Mouse (Mus musculus) hindbrain, postnatal 0 days (tissue): Measurements from ENCODE around the gene Plxnc1. TPM values are rescaled to one million over a fixed set of nuclear protein-coding genes. Genes with fewer than 3 reads are reported as not detected.

Source experiments
- ATAC-seq: fragments of 200-750 bp; cut with Nextera tagmentation; 2 replicates; pipeline ENCODE4 v1.8.0; 2017; ENCODE audit warnings: mild to moderate bottlenecking, moderate TSS enrichment, moderate library complexity
- DNase-seq: peaks from one replicate; pipeline ENCODE4 v3.0.0-alpha.2; 2015; ENCODE audit warnings: low spot score
- H3K27ac ChIP-seq: fragments of 300-500 bp; sonication (generic); 2 replicates; pipeline ENCODE4 v1.5.1; 2014; ENCODE audit warnings: mild to moderate bottlenecking
- H3K27me3 ChIP-seq: fragments of 300-500 bp; sonication (generic); 2 replicates; pipeline ENCODE4 v1.6.1; 2014; ENCODE audit warnings: low read length, mixed read lengths; ENCODE audit not compliant: insufficient read depth
- H3K36me3 ChIP-seq: fragments of 300-500 bp; sonication (generic); 2 replicates; pipeline ENCODE4 v1.6.1; 2014; ENCODE audit warnings: low read length, mixed read lengths; ENCODE audit not compliant: insufficient read depth
- H3K4me1 ChIP-seq: fragments of 300-500 bp; sonication (generic); 2 replicates; pipeline ENCODE4 v1.6.1; 2014; ENCODE audit warnings: antibody characterized with exemption, low read length, mixed read lengths; ENCODE audit not compliant: insufficient read depth
- H3K4me2 ChIP-seq: fragments of 300-500 bp; sonication (generic); 2 replicates; pipeline ENCODE4 v1.6.1; 2014; ENCODE audit warnings: low read depth, mild to moderate bottlenecking, low read length, moderate library complexity, mixed read lengths
- H3K4me3 ChIP-seq: fragments of 300-500 bp; sonication (generic); 2 replicates; pipeline ENCODE4 v1.5.1; 2014; ENCODE audit warnings: low read length
- H3K9ac ChIP-seq: fragments of 300-500 bp; sonication (generic); replicated peaks from 2 replicates; pipeline ENCODE4 v1.6.1; 2014; ENCODE audit warnings: mild to moderate bottlenecking, low read length, moderate library complexity, mixed read lengths
- H3K9me3 ChIP-seq: fragments of 300-500 bp; sonication (generic); 2 replicates; pipeline ENCODE4 v1.6.1; 2016; ENCODE audit warnings: low read length, mixed read lengths
- CTCF ChIP-seq: IDR thresholded peaks from 2 replicates; pipeline ENCODE4 v1.5.1; 2016; ENCODE audit warnings: antibody characterized with exemption, control low read depth, low read depth
- WGBS: fragments of 180-500 bp; shearing (Covaris S2); extraction: QIAGEN DNeasy Blood & Tissue Kit; methylation state at CpG from one replicate; pipeline ENCODE4 v1.1.7; 2014; 5-methylcytosine and 5-hydroxymethylcytosine counted together
- polyA plus RNA-seq: library from polyadenylated mRNA; unstranded; fragments of >200 nt; fragmentation: Nextera tagmentation; extraction: Ambion mirVana; gene quantifications from 2 replicates; pipeline ENCODE4 v1.2.1, GENCODE M21; 2015
- total RNA-seq: library from RNA; depleted of rRNA; stranded (reverse); fragments of >200 nt; gene quantifications from 2 replicates; pipeline ENCODE4 v1.2.3, GENCODE M21; 2014

Gene Plxnc1
- total and polyA plus RNA-seq, 2 experiments from 2014 or later = 9.9 to 54.5 TPM

GRCm38 (mm10) chr10:94912551-94912950 lies 32.1 kb downstream of the Plxnc1 start:
- TF ChIP-seq CTCF = no peak
- Histone ChIP-seq H3K9me3 (no peaks in the 10 kb centered on the region), H3K9ac (no peak overlapping the region), H3K4me1 (no peaks in the 10 kb centered on the region), H3K4me2 (no peak overlapping the region), H3K27me3 (no peaks in the 10 kb centered on the region), H3K27ac (no peak overlapping the region), H3K36me3 (no peaks in the 10 kb centered on the region), H3K4me3 (no peak overlapping the region)
- DNase-seq (no peak), ATAC-seq (no peak)
- 97% methylated on average over 1 of the region's 1 CpGs for WGBS

- ATAC-seq = no peak
- Histone ChIP-seq H3K4me2 (no peak overlapping the region), H3K4me1 (no peaks in the 10 kb centered on the region), H3K4me3 (no peak overlapping the region), H3K9me3 (no peaks in the 10 kb centered on the region), H3K27ac (no peak overlapping the region), H3K27me3 (no peaks in the 10 kb centered on the region), H3K36me3 (no peaks in the 10 kb centered on the region), H3K9ac (no peak overlapping the region)
- WGBS = 93% methylated on average over 6 of the region's 6 CpGs
- TF ChIP-seq CTCF = no peak
- DNase-seq = no peak
Observed at GRCm38 (mm10) chr10:94911102-94911501, 33.5 kb downstream of the Plxnc1 start.

- H3K36me3 ChIP-seq = no peaks in the 10 kb centered on the region
- no peaks in the 10 kb centered on the region for H3K27me3 ChIP-seq
- H3K9ac ChIP-seq = no peak overlapping the region
- ATAC-seq (no peak), DNase-seq (no peak)
- no peaks in the 10 kb centered on the region for H3K4me1 ChIP-seq
- WGBS = 97% methylated on average over 4 of the region's 4 CpGs
- no peak overlapping the region for H3K27ac ChIP-seq
- H3K9me3 ChIP-seq = no peaks in the 10 kb centered on the region
- H3K4me2 ChIP-seq = no peak overlapping the region
- no peak overlapping the region for H3K4me3 ChIP-seq
- TF ChIP-seq CTCF = no peak
Observed at GRCm38 (mm10) chr10:94910570-94910969, 34.1 kb downstream of the Plxnc1 start.

- no peak overlapping the region for H3K27ac ChIP-seq
- DNase-seq = no peak
- H3K4me3 ChIP-seq = no peak overlapping the region
- no peak overlapping the region for H3K9ac ChIP-seq
- no peak for ATAC-seq
- H3K4me2 ChIP-seq = no peak overlapping the region
- no peaks in the 10 kb centered on the region for H3K27me3 ChIP-seq
- H3K36me3 ChIP-seq = no peaks in the 10 kb centered on the region
- H3K9me3 ChIP-seq = no peaks in the 10 kb centered on the region
- WGBS = 78% methylated on average over 2 of the region's 2 CpGs
- no peak for TF ChIP-seq CTCF
- H3K4me1 ChIP-seq = peaks cover 2% of the 10 kb centered on the region; the same call in 1 of the 2 replicates
Observed at GRCm38 (mm10) chr10:94909789-94910188, 34.8 kb downstream of the Plxnc1 start.

- ATAC-seq = no peak
- H3K9ac ChIP-seq = no peak overlapping the region
- DNase-seq = no peak
- H3K36me3 ChIP-seq = no peaks in the 10 kb centered on the region
- H3K9me3 ChIP-seq = no peaks in the 10 kb centered on the region
- no peak for TF ChIP-seq CTCF
- H3K4me1 ChIP-seq = peaks cover 6% of the 10 kb centered on the region; the same call in 1 of the 2 replicates
- WGBS = 92% methylated on average over 11 of the region's 11 CpGs
- H3K27ac ChIP-seq = no peak overlapping the region
- H3K27me3 ChIP-seq = no peaks in the 10 kb centered on the region
- H3K4me2 ChIP-seq = no peak overlapping the region
- H3K4me3 ChIP-seq = no peak overlapping the region
Observed at GRCm38 (mm10) chr10:94908976-94909717, 35.5 kb downstream of the Plxnc1 start.

GRCm38 (mm10) chr10:94905689-94906473 lies 38.8 kb downstream of the Plxnc1 start:
- H3K4me2 ChIP-seq = peak overlapping the region; percentile 40
- H3K9me3 ChIP-seq = no peaks in the 10 kb centered on the region
- 21% methylated on average over 21 of the region's 21 CpGs for WGBS
- peak; percentile 95 for ATAC-seq
- H3K9ac ChIP-seq = 0 out of 2 replicates have a peak overlapping the region, but pooled peaks have one; percentile 30
- H3K27me3 ChIP-seq = no peaks in the 10 kb centered on the region
- H3K36me3 ChIP-seq = no peaks in the 10 kb centered on the region
- peak; percentile 95 for DNase-seq
- peak; percentile 42 for TF ChIP-seq CTCF
- peaks cover 6% of the 10 kb centered on the region; the same call in 1 of the 2 replicates for H3K4me1 ChIP-seq
- H3K27ac ChIP-seq = peak overlapping the region; percentile 85
- no peak overlapping the region for H3K4me3 ChIP-seq
